Mouse (Mus musculus): ENCODE measurements around the gene Armc5. TPM values are rescaled to one million over a fixed set of nuclear protein-coding genes. Genes with fewer than 3 reads are reported as not detected.
A peak's percentile ranks its signal among the peaks of the same experiment; 100 is the strongest.

Armc5 gene
- total and polyA plus RNA-seq, 3 experiments: 14.6 to 23.7 TPM; not detected in 1

DNA sequence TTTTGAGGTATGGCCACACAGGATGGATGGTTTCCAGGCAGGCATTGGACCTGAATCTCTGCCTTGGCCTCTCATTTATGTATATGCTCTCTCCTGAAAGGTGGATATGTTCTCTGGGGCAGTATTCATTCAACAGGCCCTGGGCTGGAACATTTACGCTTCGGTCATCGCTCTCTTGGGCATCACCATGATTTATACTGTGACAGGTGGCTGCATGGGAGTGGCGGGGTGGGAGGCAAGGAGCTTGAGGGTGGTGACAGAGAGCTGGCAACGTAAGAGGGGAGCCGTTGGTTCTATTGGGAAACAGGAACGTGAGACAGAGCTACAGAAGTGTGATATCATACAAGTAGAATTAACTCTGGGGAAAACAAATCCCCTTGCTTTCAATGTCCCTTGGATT, 30.7 kb downstream of the Armc5 start:
- Histone ChIP-seq H3K27ac (ENCODE audit: control insufficient read depth, low read depth, low read length) (no peak overlapping the region), H3K79me2 (ENCODE audit: control insufficient read depth, insufficient read depth, low read length, poor library complexity) (no peaks in the 10 kb centered on the region), H3K36me3 (ENCODE audit: control insufficient read depth in 1 of 2, insufficient read depth in 2 of 2, low read length in 2 of 2) (peaks cover 0 to 2% of the 10 kb centered on the region in 2 experiments; a peak in 1 of 4 replicates), H3K9ac (ENCODE audit: control insufficient read depth, low read depth, low read length, poor library complexity, severe bottlenecking) (no peak overlapping the region), H3K4me1 (ENCODE audit: control insufficient read depth in 1 of 2, insufficient read depth in 2 of 2, low read length in 2 of 2) (peaks cover 0 to 11% of the 10 kb centered on the region in 2 experiments; a peak in 3 of 4 replicates), H3K9me3 (replicated peaks; ENCODE audit: insufficient read depth, low read length) (no peaks in the 10 kb centered on the region), H3K4me3 (ENCODE audit: control insufficient read depth in 1 of 2, insufficient read depth in 1 of 2, low read depth in 2 of 2, low read length in 2 of 2) (no peak overlapping the region), H3K27me3 (ENCODE audit: control insufficient read depth in 1 of 2, insufficient read depth in 2 of 2, low read length in 2 of 2) (no peaks in the 10 kb centered on the region; a peak in 1 of 4 replicates)
- TF ChIP-seq KAT2A (conservative IDR thresholded peaks at IDR 0.05; ENCODE audit: low read depth, low read length) (no peak), MAFK (IDR thresholded peaks at IDR 0.05; ENCODE audit: borderline replicate concordance, low read depth, low read length) (no peak), TAL1 (IDR thresholded peaks at IDR 0.05; ENCODE audit: low read length) (no peak), SIN3A (IDR thresholded peaks at IDR 0.05; ENCODE audit: low read length) (no peak), NELFE (IDR thresholded peaks at IDR 0.05; ENCODE audit: low read depth, low read length) (no peak), TBP (IDR thresholded peaks at IDR 0.05; ENCODE audit: low read depth, low read length) (no peak), POLR2AphosphoS2 (IDR thresholded peaks at IDR 0.05; ENCODE audit: low read length) (no peak), GATA1 (IDR thresholded peaks at IDR 0.05; ENCODE audit: low read depth, low read length) (no peak), JUND (IDR thresholded peaks at IDR 0.05; ENCODE audit: low read depth, low read length) (no peak), ZKSCAN1 (IDR thresholded peaks at IDR 0.05; ENCODE audit: low read depth, low read length) (no peak), RAD21 (IDR thresholded peaks at IDR 0.05; ENCODE audit: low read depth, low read length) (no peak), HCFC1 (IDR thresholded peaks at IDR 0.05; ENCODE audit: low read depth, low read length) (no peak), SMC3 (IDR thresholded peaks at IDR 0.05; ENCODE audit: low read depth, low read length) (no peak)
- DNase-seq (ENCODE audit: low read depth, low spot score): no peak

DNA sequence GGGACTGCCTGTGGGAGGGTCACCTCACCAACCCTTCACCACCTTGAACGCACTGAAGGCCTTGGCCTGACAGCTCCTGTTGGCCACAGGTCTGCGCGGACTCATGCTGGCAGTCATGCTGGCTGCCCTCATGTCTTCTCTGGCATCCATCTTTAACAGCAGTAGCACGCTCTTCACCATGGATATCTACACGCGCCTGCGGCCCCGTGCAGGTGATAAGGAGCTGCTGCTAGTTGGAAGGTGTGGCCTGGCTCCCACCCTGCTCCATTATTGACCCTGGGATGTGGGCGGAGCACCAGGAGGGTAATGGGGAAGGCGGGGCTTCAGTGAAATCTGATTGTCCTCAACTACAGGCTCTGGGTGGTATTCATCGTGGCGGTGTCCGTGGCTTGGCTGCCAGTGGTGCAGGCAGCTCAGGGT, 33.3 kb downstream of the Armc5 start:
- peak; percentile 79 for DNase-seq (ENCODE audit: low read depth, low spot score)
- H3K79me2 ChIP-seq (ENCODE audit: control insufficient read depth, insufficient read depth, low read length, poor library complexity): no peaks in the 10 kb centered on the region
- H3K36me3 ChIP-seq (ENCODE audit: control insufficient read depth in 1 of 2, insufficient read depth in 2 of 2, low read length in 2 of 2): peaks cover 0 to 2% of the 10 kb centered on the region in 2 experiments; a peak in 1 of 4 replicates
- peaks cover 0 to 11% of the 10 kb centered on the region in 2 experiments; a peak in 3 of 4 replicates for H3K4me1 ChIP-seq (ENCODE audit: control insufficient read depth in 1 of 2, insufficient read depth in 2 of 2, low read length in 2 of 2)
- H3K27ac ChIP-seq (ENCODE audit: control insufficient read depth, low read depth, low read length): no peak overlapping the region
- no peak overlapping the region; the same call in 1 of the 2 replicates for H3K9ac ChIP-seq (ENCODE audit: control insufficient read depth, low read depth, low read length, poor library complexity, severe bottlenecking)
- no peaks in the 10 kb centered on the region for H3K9me3 ChIP-seq (replicated peaks; ENCODE audit: insufficient read depth, low read length)
- H3K4me3 ChIP-seq (ENCODE audit: control insufficient read depth in 1 of 2, insufficient read depth in 1 of 2, low read depth in 2 of 2, low read length in 2 of 2): no peak overlapping the region
- H3K27me3 ChIP-seq (ENCODE audit: control insufficient read depth in 1 of 2, insufficient read depth in 2 of 2, low read length in 2 of 2): no peaks in the 10 kb centered on the region
- TF ChIP-seq ZMIZ1 (IDR thresholded peaks at IDR 0.05; ENCODE audit: low read depth, low read length) (no peak), POLR2AphosphoS5 (IDR thresholded peaks at IDR 0.05; ENCODE audit: borderline replicate concordance, low read depth, low read length) (no peak), MYB (IDR thresholded peaks at IDR 0.05; ENCODE audit: low read depth, low read length) (no peak), EP300 (IDR thresholded peaks at IDR 0.05; ENCODE audit: low read depth in 1 of 2, low read length in 2 of 2) (peak in 1 of 2 experiments; percentile 49; a peak in 2 of 4 replicates), SIN3A (IDR thresholded peaks at IDR 0.05; ENCODE audit: low read length) (peak; percentile 54; the same call in 1 of the 2 replicates), MAX (IDR thresholded peaks at IDR 0.05; ENCODE audit: low read length) (peak; percentile 66), ZNF384 (IDR thresholded peaks at IDR 0.05; ENCODE audit: low read depth, low read length) (no peak), NRF1 (IDR thresholded peaks at IDR 0.05; ENCODE audit: insufficient read depth, low read depth, low read length, poor library complexity, severe bottlenecking) (peak; percentile 31; the same call in 1 of the 2 replicates), GABPA (IDR thresholded peaks at IDR 0.05; ENCODE audit: low read depth, low read length) (no peak), POLR2A (IDR thresholded peaks at IDR 0.05; ENCODE audit: control insufficient read depth in 1 of 2, insufficient read depth in 1 of 2, low read depth in 1 of 2, low read length in 2 of 2, poor library complexity in 1 of 2) (peak; percentile 27 to 42; a peak in 1 of 4 replicates), RCOR1 (IDR thresholded peaks at IDR 0.05; ENCODE audit: low read depth, low read length) (no peak), MXI1 (IDR thresholded peaks at IDR 0.05; ENCODE audit: low read depth, low read length) (0 out of 2 replicates have a peak, but pooled peaks have one; percentile 70), MAFK (IDR thresholded peaks at IDR 0.05; ENCODE audit: borderline replicate concordance, low read depth, low read length) (no peak), CTCF (IDR thresholded peaks at IDR 0.05 in 2 of 3, conservative IDR thresholded peaks at IDR 0.05 in 1 of 3; ENCODE audit: control insufficient read depth in 1 of 3, insufficient read depth in 1 of 3, low read depth in 2 of 3, low read length in 3 of 3, poor library complexity in 1 of 3, severe bottlenecking in 1 of 3) (no peak), ETS1 (IDR thresholded peaks at IDR 0.05; ENCODE audit: low read depth, low read length) (no peak), TAL1 (IDR thresholded peaks at IDR 0.05; ENCODE audit: low read length) (no peak; the same call in 1 of the 2 replicates), HCFC1 (IDR thresholded peaks at IDR 0.05; ENCODE audit: low read depth, low read length) (no peak), USF1 (IDR thresholded peaks at IDR 0.05; ENCODE audit: low read depth, low read length) (0 out of 2 replicates have a peak, but pooled peaks have one; percentile 8), CHD1 (IDR thresholded peaks at IDR 0.05; ENCODE audit: low read depth, low read length) (no peak), E2F4 (IDR thresholded peaks at IDR 0.05; ENCODE audit: borderline replicate concordance, low read depth, low read length) (no peak), TCF12 (IDR thresholded peaks at IDR 0.05; ENCODE audit: low read depth, low read length) (peak; percentile 46; the same call in 1 of the 2 replicates), TBP (IDR thresholded peaks at IDR 0.05; ENCODE audit: low read depth, low read length) (no peak), GATA1 (IDR thresholded peaks at IDR 0.05; ENCODE audit: low read depth, low read length) (peak; percentile 57; the same call in 1 of the 2 replicates), KAT2A (conservative IDR thresholded peaks at IDR 0.05; ENCODE audit: low read depth, low read length) (no peak), SMC3 (IDR thresholded peaks at IDR 0.05; ENCODE audit: low read depth, low read length) (peak; percentile 4; the same call in 1 of the 2 replicates), POLR2AphosphoS2 (IDR thresholded peaks at IDR 0.05; ENCODE audit: low read length) (peak; percentile 95)

All from MEL (cell line).